Mouse (Mus musculus): ENCODE measurements around the gene Isoc2a.
A peak's percentile ranks its signal among the peaks of the same experiment; 100 is the strongest.
"Not testable (repeated sequence)": the region's sequence is repeated elsewhere in the genome, so short reads cannot be mapped to it uniquely, and the experiment has no call there.

Gene Isoc2a

DNA sequence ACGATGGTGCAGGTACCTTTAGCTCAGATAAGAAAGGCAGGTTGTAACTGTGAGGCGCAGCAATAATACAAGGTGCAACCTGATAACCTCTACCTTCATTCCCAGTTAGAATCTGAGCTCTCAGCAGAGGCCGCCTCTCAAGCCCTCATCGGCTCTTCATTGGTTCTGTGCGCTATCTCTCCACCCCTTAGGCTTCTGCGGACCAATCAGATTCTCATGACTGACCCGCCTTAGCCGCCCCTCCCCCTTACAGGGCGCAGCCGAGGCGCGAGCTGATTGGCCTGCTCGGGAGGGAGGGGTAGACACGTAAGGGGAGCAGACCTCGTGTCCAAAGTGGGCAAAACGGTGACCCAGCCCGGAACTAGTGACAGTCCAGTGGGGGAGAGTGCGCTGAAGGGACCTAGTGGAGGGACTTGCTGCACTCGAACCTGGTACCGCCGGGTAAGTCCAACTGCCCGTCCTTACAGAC, at the start of gene Isoc2a:
TSS of gene Isoc2a (plus strand) at position 401 of the 469 bp plus-strand sequence.
- DNase-seq (ENCODE audit: extremely low spot score, low spot score): peak; percentile 90

DNA sequence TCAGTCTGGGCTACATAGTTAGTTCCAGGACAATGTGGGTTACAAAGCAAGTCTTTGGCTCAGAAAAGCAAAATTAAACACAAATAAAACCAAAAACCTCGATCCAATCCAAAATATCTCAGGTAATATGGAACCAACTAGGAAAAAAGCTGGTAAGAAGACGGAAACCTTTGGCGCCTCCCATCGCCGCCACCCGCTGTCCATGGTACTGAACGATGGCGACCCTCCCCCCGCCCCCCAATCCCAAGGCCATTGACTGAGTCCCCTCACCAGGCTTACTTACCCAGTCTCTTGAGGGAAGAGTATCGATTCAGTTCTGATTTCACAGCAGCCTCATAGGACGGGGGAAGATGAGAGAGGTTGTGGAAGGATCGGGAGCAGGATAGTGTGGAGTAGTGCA, 46.5 kb upstream of the Isoc2a start:
- DNase-seq (ENCODE audit: extremely low spot score, low spot score): peak; percentile 37

DNA sequence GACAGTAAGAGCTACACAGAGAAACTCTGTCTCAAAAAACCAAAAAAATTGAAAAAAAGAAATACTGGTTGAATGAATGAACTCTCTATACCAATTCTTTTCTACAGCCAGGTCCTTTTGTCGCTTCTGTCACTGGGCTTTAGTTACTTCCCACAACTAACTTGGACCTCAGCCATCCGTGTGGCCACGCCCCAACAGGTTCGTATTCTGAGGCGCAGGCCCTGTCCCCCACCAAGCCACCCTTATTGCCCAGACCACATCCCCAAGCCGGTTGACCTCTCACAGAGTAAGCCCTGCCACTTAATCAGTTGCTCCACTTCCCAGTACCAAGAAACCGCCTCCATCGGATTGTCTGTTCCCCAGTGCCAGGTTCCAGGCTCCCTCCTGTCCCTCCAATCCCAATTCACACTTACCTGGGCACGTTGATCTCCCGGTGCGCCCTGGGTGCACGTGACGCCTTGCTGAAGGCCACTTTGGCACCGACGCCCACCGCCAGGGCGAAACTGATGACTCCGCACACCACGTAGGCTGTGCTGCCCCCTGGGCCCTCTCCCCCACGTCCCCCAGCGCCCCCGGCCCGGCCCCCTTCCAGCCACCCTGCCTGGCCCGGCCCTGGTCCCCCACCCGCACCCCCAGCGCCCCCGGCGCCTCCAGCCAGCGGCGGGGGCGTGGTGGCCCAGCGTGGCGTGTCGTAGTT, 41.2 kb upstream of the Isoc2a start:
- peak; percentile 24 for DNase-seq (ENCODE audit: extremely low spot score, low spot score)

DNA sequence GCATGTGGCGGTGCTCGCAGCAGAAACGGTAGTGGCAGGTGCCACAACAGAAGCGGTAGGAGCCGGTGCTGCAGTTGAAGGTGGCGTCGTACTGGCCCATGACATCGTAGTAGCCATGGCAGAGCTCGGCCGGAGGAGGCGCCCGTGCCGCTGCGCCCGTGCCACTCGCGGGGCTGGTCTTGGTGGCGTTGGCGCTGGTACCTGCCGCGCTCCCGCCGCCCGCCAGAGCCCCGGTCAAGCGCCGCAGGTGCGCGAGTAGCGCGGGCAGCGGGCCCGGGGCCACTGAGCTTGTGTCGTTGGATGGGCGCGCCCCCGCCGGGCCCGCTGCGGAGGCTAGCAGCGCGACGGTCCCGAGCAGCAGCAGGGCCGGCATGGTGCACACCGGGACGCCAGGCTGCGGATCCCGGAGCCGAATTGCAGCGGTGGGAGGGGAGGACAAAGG, 40.6 kb upstream of the Isoc2a start:
- peak; percentile 62 for DNase-seq (ENCODE audit: extremely low spot score, low spot score)

DNA sequence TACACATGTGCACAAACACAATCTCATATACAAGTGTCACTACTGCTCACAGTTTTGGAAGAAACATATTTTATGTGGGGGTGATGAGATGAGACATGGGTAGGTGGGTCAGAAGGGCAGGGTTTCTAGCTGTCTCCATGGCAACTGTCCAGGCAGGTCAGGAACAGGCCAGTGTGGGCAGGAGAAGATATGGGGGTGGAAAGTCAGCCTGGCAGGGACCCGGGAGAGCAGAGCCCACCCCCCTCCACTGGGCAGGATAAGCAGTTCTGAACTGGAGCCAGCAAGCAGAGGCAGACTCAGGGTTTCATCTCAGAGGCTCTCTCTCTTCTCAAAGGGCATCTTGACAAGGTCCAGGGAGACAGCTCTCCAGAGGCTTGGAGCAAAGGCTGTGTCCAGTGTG, 39.3 kb upstream of the Isoc2a start:
- no peak for DNase-seq (ENCODE audit: extremely low spot score, low spot score)

DNA sequence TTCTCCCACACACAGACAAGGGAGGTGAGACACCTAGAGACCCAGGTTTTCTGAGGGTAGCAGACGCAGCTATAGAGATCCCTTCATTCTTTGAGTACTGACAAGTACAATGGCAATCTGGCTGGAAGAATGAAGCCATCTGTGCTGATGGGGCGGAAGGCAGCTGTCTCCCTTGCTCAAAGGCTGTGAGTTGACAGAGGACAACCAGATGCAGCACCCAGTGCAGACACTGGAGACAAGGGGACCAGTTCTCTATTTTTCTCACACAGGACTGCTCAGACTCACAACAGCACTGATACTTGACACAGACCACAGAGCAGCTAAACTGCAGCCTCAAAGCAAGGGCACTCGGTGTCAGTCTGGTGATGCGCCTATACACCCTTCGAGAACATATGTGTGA, 34.9 kb upstream of the Isoc2a start:
- no peak for DNase-seq (ENCODE audit: extremely low spot score, low spot score)

DNA sequence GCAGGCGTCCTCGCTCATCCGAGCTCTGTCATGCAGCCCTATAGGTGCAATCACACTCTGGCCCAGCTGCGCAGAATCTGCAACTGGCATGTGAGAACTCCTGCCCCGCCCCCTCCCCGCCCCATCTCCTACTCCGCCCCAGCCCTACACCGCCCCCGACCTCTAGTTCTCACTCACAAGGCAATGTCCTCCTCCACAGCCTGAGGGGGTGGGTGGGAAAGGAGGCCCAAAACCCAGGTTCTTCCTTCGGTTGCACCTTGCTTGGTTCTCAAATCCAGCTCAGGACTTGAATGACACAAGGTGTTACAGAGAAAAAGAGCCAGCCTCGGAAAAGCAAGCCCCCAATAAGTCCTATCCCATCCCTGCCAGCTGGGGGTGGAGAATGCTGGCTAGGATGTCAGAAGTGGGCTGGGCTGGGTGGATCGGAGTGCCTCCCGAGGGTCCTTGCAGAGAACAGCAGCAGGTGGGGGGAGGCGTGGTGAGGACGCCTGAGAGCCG, 34.3 kb upstream of the Isoc2a start:
- DNase-seq (ENCODE audit: extremely low spot score, low spot score): peak; percentile 48

DNA sequence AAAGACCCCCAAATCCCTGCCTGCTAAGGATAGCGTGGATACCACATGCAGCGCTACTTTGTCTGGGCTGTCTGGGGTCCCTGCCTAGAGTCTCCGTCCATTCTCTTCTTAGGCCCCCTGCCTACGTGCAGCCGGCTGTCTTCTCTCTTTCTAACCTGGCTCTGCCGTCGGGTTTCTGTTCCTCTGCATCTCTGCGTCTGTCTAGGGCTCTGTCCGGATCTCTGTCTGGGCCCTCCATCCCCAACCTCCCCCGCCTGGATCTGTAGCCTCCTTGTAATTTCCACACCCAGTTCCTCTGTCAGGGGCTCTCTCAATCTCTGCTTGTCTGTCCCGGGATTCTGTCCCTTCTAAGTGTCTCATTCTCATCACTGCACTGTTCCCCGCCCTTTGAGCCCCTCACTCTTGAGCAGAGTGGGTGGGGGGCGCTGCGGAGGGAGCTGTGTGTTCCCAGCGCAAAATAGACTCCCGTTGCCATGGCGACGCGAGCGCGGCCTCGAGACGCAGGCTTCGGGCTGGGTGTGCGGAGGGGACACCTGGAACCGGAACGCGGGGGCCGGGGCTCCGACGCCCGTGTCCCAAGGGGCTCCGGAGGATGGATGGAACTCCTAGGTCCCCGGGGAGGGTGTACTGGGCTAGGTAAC, 33.2 kb upstream of the Isoc2a start:
- DNase-seq (ENCODE audit: extremely low spot score, low spot score): peak; percentile 72

DNA sequence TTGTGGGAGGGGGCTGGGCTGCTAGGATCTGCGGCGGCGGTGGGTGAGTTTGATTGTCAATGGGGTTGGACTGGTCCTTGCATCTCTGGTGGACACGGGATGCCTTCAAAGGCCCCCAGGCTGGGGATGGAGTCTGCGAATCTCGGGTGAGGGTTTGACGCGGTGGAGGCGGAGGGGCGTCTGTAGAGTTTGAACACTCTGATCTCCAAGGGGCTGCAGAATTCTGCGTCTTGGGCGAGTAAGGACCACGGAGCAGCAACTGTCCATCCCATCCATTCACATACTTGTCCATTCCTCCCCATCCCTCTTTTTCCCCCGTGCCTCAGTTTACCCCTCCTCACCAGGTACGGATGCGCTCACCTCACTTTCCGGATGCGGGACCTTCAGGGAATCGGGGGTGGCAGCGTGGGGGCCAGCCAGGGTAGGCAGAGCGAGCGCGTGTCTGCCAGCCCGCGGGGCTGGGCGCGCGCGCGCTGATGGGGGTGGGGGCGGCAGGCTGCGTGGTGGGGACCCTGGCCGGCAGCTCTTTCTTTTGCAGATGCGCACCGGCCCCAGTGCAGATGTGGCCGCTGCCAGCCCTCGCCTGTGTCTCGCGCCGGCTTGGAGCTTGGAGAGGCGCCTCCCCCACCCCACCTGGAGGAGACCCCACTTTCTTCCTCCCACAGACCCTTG, 32.6 kb upstream of the Isoc2a start, which contains the start of gene Shisa7:
TSS of gene Shisa7 (minus strand) at position 452 of the 672 bp plus-strand sequence.
- no peak for DNase-seq (ENCODE audit: extremely low spot score, low spot score)

DNA sequence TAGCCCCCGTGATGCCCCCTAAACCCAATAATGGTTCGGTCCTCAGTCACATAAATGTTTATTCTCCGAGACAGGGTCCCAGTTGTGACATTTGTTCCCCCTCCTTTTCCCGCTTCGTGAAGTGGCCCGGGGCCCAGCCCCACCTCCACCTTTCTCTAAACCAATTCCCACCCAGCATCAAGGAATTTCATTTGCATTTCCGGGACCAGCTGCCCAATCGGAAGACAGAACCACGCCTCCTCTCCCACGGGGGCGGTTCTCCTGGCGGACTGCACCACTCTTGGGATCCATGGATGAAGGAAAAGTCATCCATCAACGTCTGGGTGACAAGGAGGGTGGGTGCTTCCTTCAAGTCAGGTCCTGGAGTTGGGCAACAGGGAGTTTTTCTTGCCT, 32.0 kb upstream of the Isoc2a start:
- DNase-seq (ENCODE audit: extremely low spot score, low spot score): peak; percentile 85

DNA sequence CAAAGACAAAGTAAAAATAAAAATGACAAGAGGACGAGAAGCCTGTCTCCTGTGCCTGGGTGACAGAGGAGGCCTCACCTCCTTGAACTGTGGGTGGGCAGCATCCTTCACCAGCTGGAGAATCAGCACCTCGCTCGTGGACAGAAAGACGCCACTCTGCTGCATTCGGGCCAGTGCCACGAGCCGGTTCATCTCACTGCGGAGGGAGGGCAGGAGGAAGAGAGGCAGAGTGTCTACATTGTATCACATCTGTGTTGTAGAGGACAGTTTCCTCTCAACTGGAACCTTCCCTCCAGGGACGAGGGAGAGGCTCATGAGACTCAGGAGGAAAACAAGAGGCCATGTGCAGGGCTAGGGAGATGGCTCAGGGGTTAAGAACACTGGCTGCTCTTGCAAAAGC, 27.6 kb upstream of the Isoc2a start:
- no peak for DNase-seq (ENCODE audit: extremely low spot score, low spot score)

DNA sequence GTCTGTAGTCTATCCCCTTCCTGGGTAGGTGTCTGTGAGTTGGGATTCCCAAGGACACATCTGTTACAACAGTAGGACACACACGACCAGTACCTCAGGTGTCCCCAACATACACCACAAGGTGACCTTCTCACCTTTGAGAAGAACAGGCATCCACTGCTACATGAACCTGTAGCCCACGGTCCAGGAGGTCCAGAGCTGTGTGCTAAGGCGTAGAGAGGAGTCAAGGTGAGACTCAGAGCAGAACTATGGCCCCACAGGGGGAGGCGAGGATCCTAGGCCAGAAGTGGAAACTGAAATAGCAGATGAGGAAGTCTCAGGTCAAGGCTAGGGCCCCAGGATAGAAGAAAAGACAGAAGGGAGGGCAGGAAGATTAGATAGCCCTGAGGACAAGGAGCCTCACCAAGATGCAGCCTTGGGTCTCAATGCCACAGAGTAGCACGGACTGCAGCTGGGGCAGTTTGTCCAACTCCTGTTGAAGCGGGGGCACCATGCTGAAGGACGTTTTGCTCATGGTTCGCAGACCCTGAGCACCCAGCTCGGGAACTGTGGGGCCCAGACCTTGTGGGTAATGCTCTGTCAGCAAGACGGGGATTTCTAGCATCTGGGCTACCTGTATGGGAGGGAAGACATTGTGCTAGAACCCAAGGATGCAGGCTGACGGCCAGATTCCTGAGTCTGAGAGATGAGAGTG, 26.2 kb upstream of the Isoc2a start:
- DNase-seq (ENCODE audit: extremely low spot score, low spot score): no peak

DNA sequence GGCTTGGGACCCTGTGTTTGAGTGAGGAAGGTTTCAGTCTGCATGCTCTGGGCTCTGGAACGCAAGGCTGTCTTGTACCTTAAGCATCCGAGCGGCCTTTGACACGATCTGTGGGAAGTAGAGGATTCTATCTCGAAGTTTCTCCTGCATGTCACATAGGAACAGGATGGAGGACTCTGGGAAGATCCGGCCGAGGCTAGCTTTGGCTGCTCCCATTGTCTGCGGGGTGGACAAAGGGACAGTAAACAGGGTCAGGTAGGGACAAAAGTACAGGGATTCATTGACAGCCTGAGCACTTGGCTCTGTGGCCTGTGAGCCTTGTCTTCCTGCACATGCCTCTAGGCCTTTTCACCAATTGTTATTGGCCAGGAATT, 25.7 kb upstream of the Isoc2a start:
- no peak for DNase-seq (ENCODE audit: extremely low spot score, low spot score)

DNA sequence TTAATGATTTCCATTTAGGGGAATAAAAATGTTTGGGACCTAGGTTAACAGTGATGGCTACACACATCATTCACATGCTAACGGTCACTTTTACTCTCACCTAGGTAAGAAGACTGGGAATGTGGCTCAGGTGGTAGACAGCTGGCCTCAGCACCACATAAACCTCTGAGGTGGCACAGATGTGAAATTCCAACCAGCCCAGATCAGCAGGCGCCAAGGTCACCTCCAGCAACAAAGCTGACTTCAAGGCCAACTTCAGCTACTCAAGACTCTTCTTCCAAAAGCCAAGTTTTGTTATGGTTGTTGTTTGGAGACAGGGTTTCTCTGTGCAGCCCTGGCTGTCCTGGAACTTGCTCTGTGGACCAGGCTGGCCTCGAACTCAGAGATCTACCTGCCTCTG, 23.3 kb upstream of the Isoc2a start:
- no peak for DNase-seq (ENCODE audit: extremely low spot score, low spot score)

DNA sequence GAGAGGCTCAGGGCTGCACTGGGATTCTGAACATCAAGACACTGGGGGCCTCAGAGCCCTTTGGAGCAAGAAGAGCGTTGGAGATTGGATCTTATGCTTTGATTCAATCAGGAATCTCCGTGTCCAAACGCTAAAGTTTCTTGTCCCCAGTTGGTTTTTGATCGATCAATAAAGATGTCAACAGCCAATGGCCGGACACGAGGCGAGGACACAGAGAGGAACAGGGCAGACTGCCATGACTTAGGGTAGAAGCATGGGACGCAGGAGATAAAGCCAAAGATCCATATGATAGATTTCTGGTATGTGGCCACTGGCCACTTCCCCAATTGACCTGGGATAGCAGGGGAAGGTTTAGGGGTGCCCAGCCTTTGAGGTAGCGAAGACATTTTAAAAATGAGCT, 20.4 kb upstream of the Isoc2a start:
- no peak for DNase-seq (ENCODE audit: extremely low spot score, low spot score)

DNA sequence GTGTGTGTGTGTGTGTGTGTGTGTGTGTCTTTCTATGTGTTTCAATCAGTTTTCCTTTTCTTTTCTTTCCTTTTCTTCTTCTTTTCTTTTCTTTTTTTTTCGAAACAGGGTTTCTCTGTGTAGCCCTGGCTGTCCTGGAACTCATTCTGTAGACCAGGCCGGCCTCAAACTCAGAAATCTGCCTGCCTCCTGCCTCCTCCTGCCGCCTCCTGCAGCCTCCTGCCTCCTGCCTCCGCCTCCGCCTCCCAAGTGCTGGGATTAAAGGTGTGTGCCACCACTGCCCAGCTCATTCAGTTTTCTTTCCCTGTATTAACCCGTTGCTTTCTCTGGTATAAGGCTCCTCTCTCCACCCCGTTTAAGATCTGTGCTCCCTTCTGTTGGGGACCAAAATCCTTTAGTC, 19.6 kb upstream of the Isoc2a start:
- DNase-seq (ENCODE audit: extremely low spot score, low spot score): no peak

DNA sequence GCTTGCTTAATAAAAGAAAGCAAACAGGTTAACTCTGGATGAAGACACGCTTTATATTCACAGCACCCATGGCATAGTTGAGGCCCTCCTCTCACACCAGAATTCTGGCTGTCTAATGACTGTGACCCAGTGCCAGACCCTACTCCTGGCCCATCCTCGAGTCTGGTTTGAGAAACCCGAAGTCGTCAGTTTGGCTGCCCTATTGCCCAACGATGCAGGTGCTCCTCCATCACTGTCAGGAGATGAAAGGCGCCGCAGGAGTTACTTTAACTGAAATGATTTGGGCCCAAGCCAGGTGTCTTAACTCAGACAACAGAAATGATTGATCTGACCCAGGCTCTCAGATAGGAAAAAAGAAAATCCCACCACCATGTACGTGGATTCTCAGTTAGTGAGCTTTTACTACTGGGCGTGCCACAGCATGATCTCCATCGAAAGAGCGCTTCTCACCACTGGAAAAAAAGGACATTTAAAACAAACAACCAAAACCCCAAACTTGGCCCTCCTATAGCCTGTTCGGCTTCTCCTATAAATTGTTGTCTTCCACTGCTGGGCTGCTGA, 17.5 kb upstream of the Isoc2a start:
- no peak for DNase-seq (ENCODE audit: extremely low spot score, low spot score)

DNA sequence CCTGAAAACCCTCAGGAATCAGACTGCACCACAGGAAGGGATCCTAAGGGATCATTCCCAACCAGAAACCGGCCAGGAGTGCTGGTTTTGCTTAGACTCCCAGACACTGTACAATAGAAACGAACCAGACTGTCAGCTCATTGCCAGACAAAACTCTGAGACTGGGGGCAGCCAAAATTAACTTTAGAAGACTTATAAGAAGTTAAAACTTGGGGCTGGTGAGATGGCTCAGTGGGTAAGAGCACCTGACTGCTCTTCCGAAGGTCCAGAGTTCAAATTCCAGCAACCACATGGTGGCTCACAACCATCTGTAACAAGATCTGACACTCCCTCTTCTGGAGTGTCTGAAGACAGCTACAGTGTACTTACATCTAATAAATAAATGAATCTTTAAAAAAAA, 16.0 kb upstream of the Isoc2a start:
- not testable (repeated sequence) for DNase-seq (ENCODE audit: extremely low spot score, low spot score)

DNA sequence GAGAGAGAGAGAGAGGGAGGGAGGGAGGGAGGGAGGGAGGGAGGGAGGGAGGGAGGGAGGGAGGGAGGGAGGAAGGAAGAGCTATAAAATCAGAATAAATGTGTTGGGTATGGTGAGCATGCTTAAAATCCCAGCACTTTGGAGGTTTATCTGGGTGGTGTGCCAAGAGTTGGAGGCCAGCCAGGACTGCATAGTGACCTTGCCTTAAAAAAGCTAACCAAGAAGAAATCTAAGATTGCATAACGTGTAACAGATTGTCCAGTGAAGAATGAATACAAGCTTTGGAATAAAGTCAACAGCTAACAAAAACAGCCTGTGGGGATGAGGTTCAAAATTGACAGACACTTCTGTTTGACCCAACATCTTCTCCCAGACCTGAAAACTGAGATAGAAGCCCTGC, 13.9 kb upstream of the Isoc2a start:
- no peak for DNase-seq (ENCODE audit: extremely low spot score, low spot score)

DNA sequence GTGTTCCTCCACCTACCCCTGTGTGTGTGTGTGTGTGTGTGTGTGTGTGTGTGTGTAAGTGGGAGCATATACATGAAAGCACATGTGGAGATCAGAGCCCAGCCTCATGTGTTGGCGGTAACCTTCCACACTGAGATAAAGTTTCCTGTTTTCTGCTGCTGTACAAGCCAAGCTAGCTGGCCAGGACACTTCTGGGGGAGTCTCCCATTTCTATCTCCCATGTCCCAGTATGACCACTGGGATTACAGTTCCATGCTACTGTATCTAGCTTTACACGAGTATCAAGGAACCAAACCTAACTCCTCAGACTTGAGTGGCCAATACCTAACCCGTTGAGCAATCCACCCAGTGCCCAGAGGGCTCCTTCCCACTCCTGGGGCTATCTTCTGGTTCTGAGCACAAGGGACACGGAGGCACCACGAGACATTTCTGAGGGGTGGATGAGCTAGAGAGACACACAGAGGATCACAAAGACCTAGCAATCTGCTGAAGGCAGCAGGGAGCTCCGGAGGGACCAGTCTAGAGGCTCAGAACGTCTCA, 13.3 kb upstream of the Isoc2a start:
- no peak for DNase-seq (ENCODE audit: extremely low spot score, low spot score)

All from neural tube, embryonic 10.5 days (tissue).